Mouse (Mus musculus) myocyte (in vitro differentiated cells): ENCODE measurements around the gene Plekhd1. TPM values are rescaled to one million over a fixed set of nuclear protein-coding genes. Genes with fewer than 3 reads are reported as not detected.

Experiments used
- H3K27me3 ChIP-seq: one replicate; pipeline ENCODE4 v1.6.1; 2011; ENCODE audit not compliant: control insufficient read depth, insufficient read depth, insufficient read length
- H3K36me3 ChIP-seq: one replicate; pipeline ENCODE4 v1.6.1; 2011; ENCODE audit not compliant: control insufficient read depth, insufficient read depth
- H3K4me2 ChIP-seq: one replicate; pipeline ENCODE4 v1.6.1; 2011; ENCODE audit warnings: low read depth, control low read depth
- H3K4me3 ChIP-seq: one replicate; pipeline ENCODE4 v1.5.1; 2011; ENCODE audit warnings: mild to moderate bottlenecking, control low read depth, moderate library complexity
- H3K79me2 ChIP-seq: one replicate; pipeline ENCODE4 v1.6.1; 2011; ENCODE audit not compliant: control insufficient read depth, insufficient read depth
- H3ac ChIP-seq: one replicate; pipeline ENCODE4 v1.6.1; 2011; ENCODE audit not compliant: control insufficient read depth, insufficient read length
- CEBPB ChIP-seq: IDR thresholded peaks from 2 replicates; pipeline ENCODE4 v1.6.1; 2011; ENCODE audit warnings: mild to moderate bottlenecking, moderate library complexity; ENCODE audit not compliant: poor library complexity, insufficient read depth, severe bottlenecking
- E2F4 ChIP-seq: IDR thresholded peaks from one replicate; pipeline ENCODE4 v1.6.1; 2011; ENCODE audit warnings: mild to moderate bottlenecking, control low read depth, moderate library complexity; ENCODE audit not compliant: insufficient read depth
- MAX ChIP-seq: IDR thresholded peaks from one replicate; pipeline ENCODE4 v1.6.1; 2011; ENCODE audit warnings: low read depth, mild to moderate bottlenecking, control low read depth
- MYOD1 ChIP-seq, 3 experiments: IDR thresholded peaks; one replicate each; pipeline ENCODE4 v1.6.1; 2011; ENCODE audit warnings: control low read depth in 2 of 3, low read depth in 2 of 3, mild to moderate bottlenecking in 2 of 3, moderate library complexity in 1 of 3; ENCODE audit not compliant: insufficient read length in 2 of 3, control insufficient read depth in 1 of 3
- MYOG ChIP-seq, 3 experiments: IDR thresholded peaks; one replicate each; pipeline ENCODE4 v1.6.1; 2011; ENCODE audit warnings: control low read depth in 2 of 3, low read depth in 2 of 3, mild to moderate bottlenecking in 2 of 3; ENCODE audit not compliant: insufficient read length in 2 of 3, control insufficient read depth in 1 of 3, insufficient read depth in 1 of 3
- POLR2A ChIP-seq: IDR thresholded peaks from one replicate; pipeline ENCODE4 v1.6.1; 2011; ENCODE audit warnings: low read depth, mild to moderate bottlenecking, control low read depth, moderate library complexity; ENCODE audit not compliant: insufficient read length
- POLR2AphosphoS2 ChIP-seq: IDR thresholded peaks from one replicate; pipeline ENCODE4 v1.6.1; 2011; ENCODE audit warnings: low read depth, control low read depth; ENCODE audit not compliant: insufficient read length
- REST ChIP-seq: IDR thresholded peaks from one replicate; pipeline ENCODE4 v1.6.1; 2011; ENCODE audit warnings: mild to moderate bottlenecking, control low read depth, moderate library complexity; ENCODE audit not compliant: insufficient read depth, insufficient read length
- SRF ChIP-seq: IDR thresholded peaks from one replicate; pipeline ENCODE4 v1.6.1; 2011; ENCODE audit warnings: low read depth; ENCODE audit not compliant: control insufficient read depth, insufficient read length
- TCF12 ChIP-seq: IDR thresholded peaks from one replicate; pipeline ENCODE4 v1.6.1; 2011; ENCODE audit warnings: mild to moderate bottlenecking, control low read depth; ENCODE audit not compliant: poor library complexity, insufficient read depth, severe bottlenecking
- TCF3 ChIP-seq: IDR thresholded peaks from one replicate; pipeline ENCODE4 v1.6.1; 2011; ENCODE audit warnings: low read depth, control low read depth; ENCODE audit not compliant: insufficient read length
- USF1 ChIP-seq: IDR thresholded peaks from one replicate; pipeline ENCODE4 v1.6.1; 2011; ENCODE audit warnings: low read depth, mild to moderate bottlenecking, control low read depth, moderate library complexity
- polyA plus RNA-seq: library from polyadenylated mRNA; unstranded; fragments of >200 nt; fragmentation: generic; extraction: Trizol; gene quantifications from one replicate; pipeline ENCODE4 v1.2.1, GENCODE M21; 2012; ENCODE audit warnings: missing spikeins

The Plekhd1 gene
- polyA plus RNA-seq, result not detected

- Histone ChIP-seq H3K36me3 (no peaks in the 10 kb centered on the region), H3K27me3 (peaks cover 35% of the 10 kb centered on the region), H3K4me3 (no peak within 1 kb of the TSS)
These were observed at the start of gene Plekhd1 for GRCm38 (mm10) chr12:80692269-80692972. Gene Plekhd1, plus strand, starts transcription at chr12:80692591.

GRCm38 (mm10) chr12:80642725-80643692 is 49.4 kb upstream of the Plekhd1 start:
- H3K27me3 ChIP-seq, result no peaks in the 10 kb centered on the region
- H3K36me3 ChIP-seq, result peaks cover 37% of the 10 kb centered on the region
- peak overlapping the region; percentile 87 for H3K4me3 ChIP-seq
- peak overlapping the region; percentile 46 for H3ac ChIP-seq
- H3K4me2 ChIP-seq, result peak overlapping the region; percentile 58
- peaks cover 83% of the 10 kb centered on the region for H3K79me2 ChIP-seq
- TF ChIP-seq E2F4, result no peak
- no peak for TF ChIP-seq SRF
- TF ChIP-seq POLR2A, result no peak

More at GRCm38 (mm10) chr12:80692269-80692972, at the start of gene Plekhd1:
- Histone ChIP-seq H3K79me2 (no peaks in the 10 kb centered on the region), H3ac (no peak within 1 kb of the TSS), H3K4me2 (no peak within 1 kb of the TSS)
- TF ChIP-seq REST (no peak), POLR2A (no peak), TCF3 (no peak), POLR2AphosphoS2 (no peak), TCF12 (no peak), USF1 (no peak), CEBPB (no peak), MYOG (IDR thresholded peaks at IDR 0.05; ENCODE audit: control insufficient read depth in 1 of 3, insufficient read depth in 1 of 3, insufficient read length in 2 of 3, low read depth in 2 of 3) (no peak), E2F4 (no peak)

- Histone ChIP-seq H3K79me2 (peaks cover 92% of the 10 kb centered on the region), H3K36me3 (peaks cover 29% of the 10 kb centered on the region), H3ac (peak within 1 kb of the TSS; percentile 46), H3K27me3 (no peaks in the 10 kb centered on the region), H3K4me3 (peak within 1 kb of the TSS; percentile 87), H3K4me2 (peak within 1 kb of the TSS; percentile 63)
- TF ChIP-seq POLR2A (peak; percentile 88), MYOD1 (IDR thresholded peaks at IDR 0.05; ENCODE audit: control insufficient read depth in 1 of 3, insufficient read length in 2 of 3, low read depth in 2 of 3) (peak in 2 of 3 experiments; percentile 20 to 49), MAX (peak; percentile 57), REST (no peak), TCF12 (no peak), SRF (peak; percentile 76), TCF3 (no peak), POLR2AphosphoS2 (peak; percentile 80), MYOG (IDR thresholded peaks at IDR 0.05; ENCODE audit: control insufficient read depth in 1 of 3, insufficient read depth in 1 of 3, insufficient read length in 2 of 3, low read depth in 2 of 3) (peak in 1 of 3 experiments; percentile 51), E2F4 (no peak), USF1 (no peak), CEBPB (no peak)
These were observed 48.5 kb upstream of the Plekhd1 start, which contains the start of the genes Slc39a9 and Erh for GRCm38 (mm10) chr12:80643693-80644505. Gene Slc39a9, plus strand, starts transcription at chr12:80643883. Gene Erh, minus strand, starts transcription at chr12:80644341.

- Histone ChIP-seq H3K27me3 (no peaks in the 10 kb centered on the region), H3K4me2 (peak overlapping the region; percentile 63), H3ac (peak overlapping the region; percentile 46), H3K79me2 (peaks cover 92% of the 10 kb centered on the region), H3K36me3 (peaks cover 23% of the 10 kb centered on the region), H3K4me3 (peak overlapping the region; percentile 87)
- no peak for TF ChIP-seq CEBPB
- TF ChIP-seq E2F4, result no peak
- no peak for TF ChIP-seq SRF
- TF ChIP-seq POLR2AphosphoS2, result no peak
- TF ChIP-seq TCF12, result no peak
- TF ChIP-seq USF1, result no peak
- TF ChIP-seq MAX, result no peak
- no peak for TF ChIP-seq TCF3
- TF ChIP-seq REST, result no peak
- no peak for TF ChIP-seq MYOG (IDR thresholded peaks at IDR 0.05; ENCODE audit: control insufficient read depth in 1 of 3, insufficient read depth in 1 of 3, insufficient read length in 2 of 3, low read depth in 2 of 3)
- TF ChIP-seq POLR2A, result no peak
- TF ChIP-seq MYOD1 (IDR thresholded peaks at IDR 0.05; ENCODE audit: control insufficient read depth in 1 of 3, insufficient read length in 2 of 3, low read depth in 2 of 3), result no peak
These were observed 47.9 kb upstream of the Plekhd1 start for GRCm38 (mm10) chr12:80644506-80644868.
